Mouse (Mus musculus) lung, postnatal 10 days (tissue): ENCODE results near the gene Gdap1l1.
"Not testable (repeated sequence)": the region's sequence is repeated elsewhere in the genome, so short reads cannot be mapped to it uniquely, and the experiment has no call there.

ENCODE experiments used
- DNase-seq: peaks from one replicate; pipeline ENCODE4 v3.0.0; 2021

Gdap1l1 gene

DNA sequence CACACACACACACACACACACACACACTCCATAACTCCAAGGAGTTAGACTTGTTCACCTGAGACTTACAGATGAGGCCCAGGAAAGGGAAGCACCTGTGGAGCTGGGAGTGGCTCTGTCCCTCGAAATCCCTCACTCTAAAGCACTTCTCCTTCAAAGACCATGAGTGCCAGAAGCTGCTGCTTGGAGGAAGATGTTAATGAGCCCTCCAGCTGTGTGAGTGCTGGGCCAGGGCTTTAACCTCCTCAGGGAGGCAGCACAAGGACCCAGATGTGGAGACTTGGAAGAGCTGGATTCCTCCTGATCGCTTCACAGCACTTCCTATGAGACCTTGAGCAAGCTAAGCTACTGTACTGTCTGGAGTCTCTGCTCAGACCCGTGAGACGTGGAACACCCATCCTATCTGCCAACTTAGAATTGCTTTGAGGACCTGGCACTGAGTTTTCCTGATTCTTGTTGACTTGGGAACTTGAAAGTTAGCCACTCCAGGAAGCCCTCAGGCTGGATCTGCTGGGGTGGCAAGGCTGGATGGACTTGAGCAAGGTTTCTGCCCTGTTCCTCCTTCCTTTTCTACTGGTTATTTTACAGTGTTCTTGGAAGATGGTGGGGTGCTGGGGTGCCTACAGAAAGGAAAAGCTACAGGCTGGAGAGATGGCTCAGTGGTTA is 9.8 kb upstream of the Gdap1l1 start:
- peak; percentile 19 for DNase-seq

DNA sequence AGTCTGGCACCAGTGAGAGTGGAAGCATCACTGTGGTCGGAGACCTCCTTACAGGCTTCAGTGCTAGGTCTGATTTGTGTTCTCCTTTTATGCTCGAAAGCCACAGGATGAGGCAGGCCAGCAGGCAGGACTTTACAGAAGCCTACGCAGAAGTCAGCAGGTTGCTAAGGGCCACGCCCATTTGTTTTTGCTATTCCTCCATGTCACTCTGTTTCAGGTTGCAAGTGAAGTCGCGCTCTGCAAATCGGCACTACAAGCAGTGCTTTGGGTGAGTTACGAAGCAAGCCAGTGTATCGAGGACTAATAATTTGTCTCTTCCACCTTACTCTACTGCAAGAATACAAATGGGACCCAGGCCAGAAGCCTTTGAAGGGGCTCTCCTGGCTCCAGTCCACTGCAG is 7.0 kb upstream of the Gdap1l1 start:
- no peak for DNase-seq

DNA sequence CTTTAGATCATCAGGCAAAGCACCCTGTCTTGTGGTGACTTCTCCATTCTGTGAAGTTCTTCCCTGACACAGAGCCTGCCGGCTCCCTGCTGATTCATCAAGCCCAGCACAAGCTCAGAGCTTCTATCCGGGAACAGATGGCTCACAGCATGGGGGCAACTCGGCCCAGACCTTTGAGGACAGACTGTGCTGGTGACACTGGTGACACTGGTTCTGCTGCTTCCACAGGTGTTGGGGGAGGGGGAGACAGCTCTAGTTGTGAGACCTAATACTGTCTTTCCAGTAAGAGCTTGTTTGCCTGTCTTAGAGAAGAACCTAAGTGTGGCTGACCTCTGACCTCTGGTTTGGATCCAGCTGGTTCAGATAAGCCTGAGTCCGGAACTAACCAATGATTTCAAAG is 4.3 kb upstream of the Gdap1l1 start:
- no peak for DNase-seq

DNA sequence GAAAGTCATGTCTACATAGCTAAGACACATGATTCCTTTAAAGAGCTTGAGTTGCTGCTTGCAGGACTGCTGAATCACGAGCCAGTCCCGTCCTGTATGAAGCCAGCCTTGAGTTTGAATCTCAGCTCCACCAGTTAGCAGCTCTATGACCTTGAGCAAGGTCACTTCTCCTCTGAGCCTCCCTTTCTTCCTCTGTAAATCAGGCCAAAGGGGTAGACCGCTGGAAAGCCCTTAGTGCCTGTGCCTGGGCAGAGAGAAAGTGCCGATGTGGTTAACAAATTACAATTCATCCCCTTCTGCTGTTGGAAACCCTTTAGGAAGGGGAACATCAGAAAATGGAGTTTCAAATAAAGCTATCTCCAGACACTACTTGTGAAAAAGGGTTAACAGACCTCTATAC is 476 bp upstream of the Gdap1l1 start:
- no peak for DNase-seq

DNA sequence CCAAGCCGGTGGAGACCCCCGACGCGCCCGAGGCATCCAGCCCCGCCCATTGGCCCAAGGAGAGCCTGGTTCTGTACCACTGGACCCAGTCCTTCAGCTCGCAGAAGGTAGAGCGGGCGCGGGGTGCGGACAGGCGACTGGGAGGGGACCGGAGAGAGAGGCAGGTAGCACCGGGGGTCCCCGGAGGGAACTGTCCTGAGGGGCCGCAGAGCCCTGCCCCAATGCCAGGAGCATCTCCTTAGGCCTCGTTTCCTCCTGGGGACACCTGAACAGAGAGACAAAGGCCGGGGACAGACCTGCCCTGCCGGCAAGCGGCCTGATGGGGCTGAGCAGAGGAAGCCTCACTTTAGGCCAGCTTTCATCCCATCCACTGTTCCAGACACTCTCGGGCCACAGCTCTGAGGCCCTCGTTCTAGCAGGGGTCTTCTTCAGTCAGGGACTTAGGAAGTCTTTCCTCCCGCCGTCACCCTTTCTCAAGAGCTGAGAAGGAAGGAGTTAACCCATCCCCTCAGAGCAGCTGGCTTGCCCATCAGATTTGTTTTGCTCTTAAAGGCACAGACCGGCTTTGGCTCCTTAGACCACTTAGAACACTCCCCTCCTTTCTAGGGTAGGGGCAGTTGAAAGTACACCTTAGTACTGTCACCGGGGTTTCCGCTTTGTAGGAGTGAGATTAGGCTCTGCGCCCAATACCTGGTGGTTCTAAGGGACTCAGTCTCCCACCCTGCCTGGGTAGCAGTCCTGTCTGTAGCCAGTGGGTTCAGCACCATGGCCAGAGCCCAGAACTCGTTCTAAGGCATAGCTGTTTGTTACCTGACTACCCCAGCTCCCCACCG is 559 bp downstream of the Gdap1l1 start:
- peak; percentile 47 for DNase-seq

DNA sequence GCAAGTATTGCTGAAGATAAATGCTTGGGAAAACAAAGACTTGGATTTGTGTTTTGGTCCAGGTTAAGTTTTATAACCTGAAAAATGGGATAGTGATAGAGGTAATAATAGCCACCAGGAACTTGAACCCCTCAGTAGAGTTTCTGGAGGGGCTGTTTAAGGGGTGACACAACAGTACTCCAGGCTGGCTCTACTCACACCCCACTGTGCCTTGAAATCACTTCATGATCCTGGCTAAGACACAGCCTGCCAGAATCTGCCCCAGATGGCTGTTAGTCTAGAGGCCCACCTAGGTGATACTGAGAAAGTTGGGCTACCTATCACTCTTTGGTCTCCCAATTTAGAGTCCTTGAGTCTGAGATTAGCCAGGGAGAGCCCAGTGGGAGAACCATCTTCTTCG is 1.2 kb downstream of the Gdap1l1 start:
- DNase-seq = no peak

DNA sequence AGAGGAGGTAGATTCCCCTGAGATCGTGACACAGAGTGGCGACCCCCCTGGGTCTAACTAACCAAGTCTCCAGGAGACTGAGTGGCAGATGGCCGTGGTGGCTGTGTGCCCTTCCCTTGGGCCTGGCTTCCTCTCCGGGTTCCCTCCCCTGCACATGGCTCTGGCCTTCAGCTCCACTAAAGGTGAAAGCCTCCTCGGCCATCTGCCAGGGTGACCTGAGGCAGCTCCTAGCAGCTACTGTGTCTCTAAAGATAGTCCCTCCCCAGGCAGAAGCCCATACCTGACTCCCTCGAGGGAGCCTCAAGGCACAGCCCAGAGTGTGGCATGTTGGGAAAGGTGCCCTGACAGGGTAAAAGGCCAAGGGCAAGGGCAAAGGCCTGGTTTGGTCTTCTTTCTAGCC is 5.3 kb downstream of the Gdap1l1 start:
- DNase-seq = no peak

DNA sequence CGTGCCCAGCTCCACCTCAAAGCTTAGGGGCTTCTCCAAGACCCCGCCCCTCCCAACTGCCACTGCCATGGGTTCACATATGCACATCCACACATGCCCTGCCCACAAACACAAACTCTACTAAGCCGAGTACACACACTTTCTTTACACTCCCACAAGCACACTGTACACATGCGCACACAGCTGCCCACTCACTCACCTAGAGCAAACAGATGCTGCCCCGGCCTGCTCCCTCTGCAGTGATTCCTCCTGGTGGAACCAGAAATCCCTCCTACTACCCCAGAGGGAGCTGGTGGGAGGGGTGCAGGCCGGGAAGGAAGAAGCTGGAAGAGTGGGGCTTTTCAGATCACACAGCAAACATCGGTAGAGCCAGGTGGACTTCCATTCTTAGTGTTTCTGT is 5.7 kb downstream of the Gdap1l1 start:
- DNase-seq = no peak

DNA sequence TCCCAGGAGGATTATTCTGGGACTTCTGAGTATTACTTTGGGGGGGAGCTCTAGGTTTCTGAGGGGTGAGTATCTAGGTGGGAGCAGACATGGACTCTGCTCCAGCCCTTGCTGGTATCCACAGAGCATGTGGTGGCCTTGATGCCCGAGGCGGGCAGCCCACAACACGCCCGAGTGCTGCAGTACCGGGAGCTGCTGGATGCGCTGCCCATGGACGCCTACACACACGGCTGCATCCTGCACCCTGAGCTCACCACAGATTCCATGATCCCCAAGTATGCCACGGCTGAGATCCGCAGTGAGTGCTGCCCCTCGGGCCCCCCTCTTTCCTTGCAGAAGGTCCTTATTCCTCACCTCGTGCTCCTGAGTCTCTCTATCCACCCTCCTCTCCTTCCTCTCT is 9.1 kb downstream of the Gdap1l1 start:
- DNase-seq = no peak

DNA sequence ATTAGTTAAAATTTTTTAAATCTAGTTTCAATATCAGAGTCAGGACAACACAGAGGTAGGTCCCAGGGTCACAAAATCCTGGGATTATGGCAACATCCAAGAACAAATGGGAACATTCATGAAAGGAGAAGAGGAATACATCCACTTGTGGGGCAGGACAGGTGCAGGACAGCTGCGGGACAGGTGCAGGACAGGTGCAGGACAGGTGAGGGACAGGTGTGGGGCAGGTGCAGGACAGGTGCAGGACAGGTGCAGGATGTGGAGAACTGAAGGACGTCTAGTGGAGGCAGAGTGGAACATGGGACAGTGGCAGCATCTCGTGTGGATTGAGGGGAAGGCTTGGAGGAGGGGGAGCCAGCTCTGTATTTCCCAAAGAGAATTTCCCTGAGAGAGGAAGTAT is 11.0 kb downstream of the Gdap1l1 start:
- DNase-seq = no peak

DNA sequence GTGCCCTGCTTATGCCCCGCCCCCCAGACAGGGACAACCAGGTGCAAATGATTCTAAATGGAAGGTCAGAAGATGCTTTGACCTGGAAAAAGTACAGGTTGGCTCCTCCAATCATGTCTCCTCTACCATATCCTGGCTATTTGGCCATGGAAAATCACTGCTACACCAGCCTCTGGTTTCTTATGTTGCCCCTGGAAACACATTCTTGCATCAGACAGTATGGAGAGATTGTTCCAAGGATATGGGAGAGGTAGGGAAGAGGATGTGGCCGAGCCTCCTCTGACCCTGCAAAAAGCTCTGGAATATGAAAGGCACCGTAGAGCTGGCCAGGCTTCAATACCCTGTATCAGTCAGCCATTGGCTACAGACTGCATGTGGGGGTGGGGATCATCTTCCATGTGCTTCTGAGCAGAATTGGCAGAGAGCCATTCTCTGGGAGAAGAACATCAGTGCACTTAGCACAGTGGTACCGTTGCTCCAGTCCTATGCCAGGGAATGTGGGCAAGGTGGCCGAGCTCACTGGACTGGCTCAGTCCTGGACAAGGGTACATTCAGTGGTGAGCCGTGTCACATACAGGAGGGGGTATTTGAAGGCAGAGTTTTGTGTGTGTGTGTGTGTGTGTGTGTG is 12.5 kb downstream of the Gdap1l1 start:
- DNase-seq = no peak

DNA sequence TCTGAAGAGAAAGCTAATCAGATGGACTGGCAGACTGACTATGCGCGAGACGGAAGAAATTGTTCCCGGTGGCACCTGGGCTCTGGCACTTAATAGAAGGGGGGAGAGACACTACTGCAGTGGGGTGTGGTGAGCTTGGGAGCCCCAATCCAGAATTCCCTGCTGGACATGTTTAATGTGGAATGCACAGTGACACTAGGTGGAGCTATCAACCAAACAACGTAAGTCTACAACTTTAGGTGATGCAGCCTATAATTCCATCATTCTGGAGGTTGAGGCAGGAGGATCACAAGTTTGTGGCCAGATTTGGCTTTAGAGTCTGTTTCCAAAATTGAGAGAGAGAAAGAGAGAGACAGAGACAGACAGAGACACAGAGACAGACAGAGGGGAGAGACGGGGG is 14.5 kb downstream of the Gdap1l1 start:
- no peak for DNase-seq

DNA sequence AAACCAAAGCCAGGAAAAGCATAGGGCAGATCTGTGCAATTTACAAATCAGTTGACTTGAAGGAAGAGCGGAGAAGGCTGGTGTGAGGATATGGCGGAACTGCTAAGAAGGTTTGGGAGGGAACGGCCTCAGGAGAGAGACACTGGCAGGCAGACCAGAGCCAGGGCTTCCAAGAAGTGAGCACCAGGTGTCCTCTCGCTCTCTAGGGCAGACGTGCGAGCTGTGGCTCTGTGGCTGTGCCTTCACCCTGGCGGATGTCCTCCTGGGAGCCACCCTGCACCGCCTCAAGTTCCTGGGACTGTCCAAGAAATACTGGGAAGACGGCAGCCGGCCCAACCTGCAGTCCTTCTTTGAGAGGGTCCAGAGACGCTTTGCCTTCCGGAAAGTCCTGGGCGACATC is 15.1 kb downstream of the Gdap1l1 start:
- DNase-seq = no peak

DNA sequence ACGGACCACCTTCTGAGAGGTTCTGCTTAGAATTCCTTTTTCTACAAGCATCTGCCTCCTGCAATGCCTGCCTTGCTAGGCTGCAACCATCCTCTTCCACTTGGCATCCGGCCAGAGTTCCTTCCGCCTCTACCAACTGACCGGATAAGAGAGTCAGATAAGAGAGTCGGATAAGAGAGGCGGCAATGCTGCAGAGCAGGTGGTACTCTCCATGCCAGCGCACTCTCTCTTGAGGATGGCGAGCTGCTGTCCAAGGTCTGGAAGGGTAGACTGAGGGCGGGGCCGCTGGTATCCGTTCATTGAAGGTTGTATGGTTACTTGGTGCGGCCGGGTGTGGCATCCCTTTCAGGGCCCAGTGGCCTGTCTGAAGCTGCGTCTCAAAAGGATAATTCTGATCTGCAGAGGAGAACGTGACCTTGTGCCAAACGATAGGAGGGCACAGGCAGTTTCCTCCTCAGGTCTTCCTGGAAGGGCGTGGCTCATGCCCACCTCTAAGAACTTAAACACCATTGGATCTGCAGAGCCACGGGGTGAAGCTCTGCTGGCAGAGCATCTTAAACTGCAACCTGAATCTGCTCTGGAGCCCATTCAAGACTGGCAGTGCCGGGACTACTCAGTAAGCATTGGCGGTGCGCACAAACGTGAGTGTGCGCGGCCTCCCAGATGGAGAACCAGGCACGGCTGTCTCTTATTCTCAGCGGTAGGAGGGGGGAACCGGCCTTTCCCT is 20.4 kb downstream of the Gdap1l1 start:
- no peak for DNase-seq

DNA sequence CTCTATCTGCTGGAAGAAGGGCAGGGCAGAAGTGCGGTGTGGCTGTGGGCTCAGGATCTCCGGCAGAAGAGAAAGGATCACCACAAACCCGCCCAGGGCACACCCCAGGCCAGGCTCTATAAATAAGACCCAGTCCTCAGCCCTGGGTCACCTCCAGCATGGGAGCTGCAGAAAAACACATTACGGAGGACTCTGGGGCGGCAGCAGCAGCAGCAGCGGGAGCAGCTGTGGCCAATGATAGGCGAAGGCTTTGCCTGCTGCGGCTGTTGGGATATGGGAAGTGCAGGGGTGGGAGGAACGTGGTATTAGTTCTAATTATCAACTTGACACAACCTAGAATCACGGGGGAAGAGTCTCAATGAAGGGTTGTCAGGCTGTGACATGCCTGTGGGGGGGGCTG is 21.1 kb downstream of the Gdap1l1 start:
- no peak for DNase-seq

DNA sequence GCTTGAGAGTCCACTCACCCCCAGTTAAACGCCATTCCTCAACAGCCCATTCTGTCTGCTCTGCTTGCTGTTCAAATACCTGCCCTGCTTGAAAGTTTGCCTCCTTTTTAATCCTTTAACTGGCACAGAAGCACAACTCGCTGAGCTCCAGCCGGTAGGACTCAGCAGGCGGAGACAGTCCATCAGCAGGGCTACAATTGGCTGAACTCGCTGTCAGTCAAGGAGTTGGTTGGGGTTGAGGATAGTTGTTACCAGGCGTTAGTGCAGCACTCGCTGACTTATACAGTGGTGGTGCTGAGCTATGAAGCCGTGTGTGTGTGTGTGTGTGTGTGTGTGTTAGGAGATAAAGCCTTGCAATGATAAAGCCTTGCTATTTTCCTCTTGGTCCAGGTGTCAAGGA is 22.3 kb downstream of the Gdap1l1 start:
- DNase-seq = no peak

DNA sequence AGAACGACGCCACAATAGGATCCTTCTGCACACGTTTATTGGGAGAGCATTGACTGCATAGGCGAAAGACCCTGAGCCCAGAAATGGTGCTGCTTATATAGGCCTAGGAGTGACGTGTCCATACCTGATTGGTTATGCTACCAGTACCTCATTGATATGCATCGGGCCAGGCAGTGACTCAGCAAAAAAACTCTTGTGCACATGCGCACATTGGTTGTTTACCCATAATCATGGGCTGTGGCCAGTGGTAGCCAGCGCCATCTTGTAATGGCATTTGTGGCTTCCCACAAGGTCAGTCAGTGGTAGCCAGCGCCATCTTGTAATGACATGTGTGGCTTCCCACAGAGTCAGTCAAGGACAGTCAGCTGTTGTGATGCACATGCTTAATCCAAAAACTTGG is 23.0 kb downstream of the Gdap1l1 start:
- not testable (repeated sequence) for DNase-seq

DNA sequence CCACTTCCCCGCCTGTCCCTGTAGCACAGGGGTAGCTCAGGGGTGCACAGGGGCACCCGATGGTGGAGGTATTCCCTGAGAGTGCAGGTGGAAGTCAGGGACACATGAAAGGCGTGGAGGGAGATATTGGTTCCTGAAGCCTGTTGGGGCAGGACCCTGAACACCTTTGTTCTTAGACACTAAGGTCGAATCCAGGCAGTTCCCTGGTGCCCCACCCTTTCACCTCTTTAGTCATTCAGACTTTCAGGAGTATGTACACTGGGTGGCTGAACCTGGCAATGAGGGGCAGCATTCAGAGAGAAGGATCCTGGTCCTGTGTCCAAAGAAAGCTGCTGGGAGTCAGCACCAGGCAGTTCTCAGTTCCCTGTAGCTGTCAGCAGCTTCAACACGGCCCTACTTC is 24.1 kb downstream of the Gdap1l1 start:
- no peak for DNase-seq

DNA sequence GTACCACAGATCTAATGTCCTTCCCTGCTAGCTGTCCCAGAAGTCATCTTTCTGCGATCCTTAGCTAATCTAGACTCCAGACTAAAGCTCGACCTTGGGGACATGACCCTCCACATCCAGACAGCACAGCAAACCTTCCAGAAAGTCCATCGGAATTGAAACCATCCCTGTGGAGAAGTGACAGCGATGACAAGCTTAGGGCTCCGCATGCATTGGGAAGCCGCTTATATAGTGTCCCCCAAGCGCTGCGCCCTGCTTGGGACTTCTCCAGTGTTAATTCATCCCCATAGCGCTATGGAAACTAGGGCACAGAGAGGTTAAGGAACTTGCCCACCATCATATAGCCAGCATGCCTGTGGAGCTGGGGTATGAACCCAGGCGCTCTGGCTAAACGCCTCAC is 24.5 kb downstream of the Gdap1l1 start:
- no peak for DNase-seq

DNA sequence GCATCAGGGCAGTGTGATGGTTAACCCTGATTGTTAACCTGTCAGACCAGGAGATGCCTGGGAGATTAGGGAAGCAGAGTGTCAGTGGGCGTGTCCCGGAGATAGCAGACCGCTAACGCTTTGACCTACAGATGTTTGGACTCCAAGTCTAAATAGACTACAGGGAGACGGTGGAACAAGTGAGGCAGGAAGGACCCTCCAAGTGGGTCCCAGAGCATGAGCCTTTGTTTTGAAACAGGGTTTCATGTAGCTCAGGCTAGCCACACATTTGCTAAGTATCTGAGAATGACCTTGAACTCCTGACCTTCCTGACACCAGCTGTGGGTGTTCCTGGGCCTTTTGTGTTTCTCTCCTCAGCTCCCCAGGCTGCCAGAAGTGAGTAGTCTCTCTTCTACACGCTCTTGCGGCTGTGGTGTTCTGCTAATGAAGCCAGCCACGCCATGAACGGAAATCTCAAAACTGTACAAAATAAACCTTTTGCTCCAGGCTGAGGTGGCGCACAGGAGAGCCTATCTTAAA is 25.0 kb downstream of the Gdap1l1 start:
- DNase-seq = no peak

DNA sequence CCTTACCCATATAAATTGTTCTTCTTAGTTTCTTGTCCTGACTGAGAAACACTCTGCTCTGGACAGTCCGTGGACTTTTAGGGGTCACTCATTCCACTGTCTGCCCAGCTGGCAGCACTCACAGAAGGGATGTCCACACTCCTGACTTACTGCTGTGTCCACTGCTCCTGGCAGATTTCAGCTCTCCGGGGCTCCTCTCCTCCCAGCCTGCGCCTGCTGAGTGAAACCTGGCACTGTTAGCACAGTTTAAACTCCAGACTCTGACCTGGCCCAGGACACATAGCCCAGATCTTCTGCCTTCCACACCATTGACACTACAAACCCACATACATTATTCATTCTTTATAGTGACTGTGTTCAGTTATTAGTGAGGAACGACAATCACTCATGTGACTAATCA is 25.7 kb downstream of the Gdap1l1 start:
- DNase-seq = peak; percentile 24

DNA sequence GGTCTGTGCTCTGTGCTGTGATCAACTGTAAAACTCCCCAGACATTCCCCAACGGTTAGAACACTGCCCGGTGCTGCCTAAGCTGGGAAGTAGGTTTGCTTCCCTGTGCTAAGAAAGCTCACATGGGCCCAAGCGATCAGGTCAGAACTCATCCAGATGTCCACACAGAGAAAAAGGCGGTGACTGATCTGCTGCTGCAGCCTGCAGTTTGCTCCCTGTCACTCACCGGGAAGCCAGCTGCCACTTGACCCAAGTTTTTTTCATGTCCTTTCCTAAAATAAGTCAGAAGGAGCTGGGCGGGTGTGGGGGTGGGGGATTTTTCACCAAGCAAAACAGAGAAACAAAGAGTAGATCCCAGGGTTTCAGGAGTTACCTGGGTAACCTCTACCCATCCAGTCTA is 26.3 kb downstream of the Gdap1l1 start:
- DNase-seq = peak; percentile 42

DNA sequence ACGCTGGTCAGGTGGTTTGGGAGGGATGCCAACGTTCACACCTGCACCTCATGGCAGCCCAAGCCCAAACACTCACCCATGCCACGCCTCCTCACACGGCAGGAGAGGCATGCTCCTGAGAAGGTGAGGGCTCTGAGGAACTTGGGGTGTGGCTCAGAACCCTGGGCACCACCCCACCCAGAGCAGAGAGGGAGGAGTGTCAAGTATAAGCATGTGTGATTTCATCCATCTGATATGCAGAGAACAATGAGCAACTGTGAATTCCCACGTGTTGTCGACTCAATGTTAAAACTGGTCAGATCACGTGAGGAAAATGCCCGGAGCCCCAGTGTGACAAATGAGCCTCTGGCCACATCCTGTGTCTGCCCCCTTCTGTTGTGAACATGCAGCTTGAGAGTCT is 28.5 kb downstream of the Gdap1l1 start:
- peak; percentile 33 for DNase-seq
